Mouse (Mus musculus) embryonic fibroblast, embryonic 13.5 days (primary cell): ENCODE data around the gene Haus7. TPM values are rescaled to one million over a fixed set of nuclear protein-coding genes. Genes with fewer than 3 reads are reported as not detected.
A peak's percentile ranks its signal among the peaks of the same experiment; 100 is the strongest.

Experiments
- H3K27ac ChIP-seq: 2 replicates; pipeline ENCODE4 v1.5.1; 2012; ENCODE audit warnings: low read length, control low read depth, inconsistent platforms; ENCODE audit not compliant: insufficient read depth
- H3K4me1 ChIP-seq: 2 replicates; pipeline ENCODE4 v1.6.1; 2011; ENCODE audit warnings: low read length; ENCODE audit not compliant: control insufficient read depth, insufficient read depth
- H3K4me3 ChIP-seq: 2 replicates; pipeline ENCODE4 v1.5.1; 2011; ENCODE audit warnings: mild to moderate bottlenecking, control low read depth, low read length; ENCODE audit not compliant: insufficient read depth
- CTCF ChIP-seq: IDR thresholded peaks from 2 replicates; pipeline ENCODE4 v1.5.1; 2011; ENCODE audit warnings: mild to moderate bottlenecking, control low read depth, low read length, moderate library complexity, borderline replicate concordance; ENCODE audit not compliant: insufficient read depth
- POLR2A ChIP-seq: IDR thresholded peaks from 2 replicates; pipeline ENCODE4 v1.6.1; 2011; ENCODE audit warnings: low read depth, mild to moderate bottlenecking, control low read depth, low read length, moderate library complexity
- polyA plus RNA-seq: library from polyadenylated mRNA; stranded (reverse); fragments of >200 nt; gene quantifications from 2 replicates; pipeline ENCODE4 v1.2.4, GENCODE M21; 2011; ENCODE audit warnings: low read depth; ENCODE audit not compliant: missing spikeins, insufficient read length

The Haus7 gene
- polyA plus RNA-seq, 1 experiment = 33.5 TPM

GRCm38 (mm10) chrX:73482643-73483483 is 24.0 kb upstream of the Haus7 start:
- Histone ChIP-seq H3K4me3 (no peak overlapping the region), H3K4me1 (peaks cover 13% of the 10 kb centered on the region), H3K27ac (peak overlapping the region; percentile 89)
- TF ChIP-seq POLR2A (no peak), CTCF (no peak)

- Histone ChIP-seq H3K4me3 (no peak overlapping the region), H3K27ac (peak overlapping the region; percentile 57), H3K4me1 (peaks cover 21% of the 10 kb centered on the region)
- TF ChIP-seq POLR2A (no peak), CTCF (no peak)
These were observed 21.5 kb upstream of the Haus7 start for GRCm38 (mm10) chrX:73480334-73480733.

GRCm38 (mm10) chrX:73479656-73480055 is 20.8 kb upstream of the Haus7 start:
- Histone ChIP-seq H3K4me1 (peaks cover 25% of the 10 kb centered on the region), H3K27ac (peak overlapping the region; percentile 57; the same call in 1 of the 2 replicates)
- no peak for TF ChIP-seq CTCF
- no peak for TF ChIP-seq POLR2A

GRCm38 (mm10) chrX:73477500-73477899 is 18.7 kb upstream of the Haus7 start:
- TF ChIP-seq POLR2A (no peak), CTCF (no peak)
- Histone ChIP-seq H3K4me1 (peaks cover 25% of the 10 kb centered on the region), H3K4me3 (no peak overlapping the region), H3K27ac (peak overlapping the region; percentile 97)

More at GRCm38 (mm10) chrX:73479656-73480055, 20.8 kb upstream of the Haus7 start:
- H3K4me3 ChIP-seq = no peak overlapping the region

- TF ChIP-seq POLR2A = no peak
- TF ChIP-seq CTCF = no peak
- Histone ChIP-seq H3K4me1 (peaks cover 25% of the 10 kb centered on the region), H3K4me3 (no peak overlapping the region), H3K27ac (peak overlapping the region; percentile 98)
These were observed 17.8 kb upstream of the Haus7 start for GRCm38 (mm10) chrX:73476621-73477020.

- peak overlapping the region; percentile 98 for H3K27ac ChIP-seq
- H3K4me1 ChIP-seq = peaks cover 22% of the 10 kb centered on the region
These were observed 16.9 kb upstream of the Haus7 start for GRCm38 (mm10) chrX:73475658-73476256.

GRCm38 (mm10) chrX:73474340-73475165 is 15.7 kb upstream of the Haus7 start:
- no peak overlapping the region for H3K4me3 ChIP-seq
- TF ChIP-seq CTCF (no peak), POLR2A (no peak)
- H3K4me1 ChIP-seq = peaks cover 25% of the 10 kb centered on the region
- H3K27ac ChIP-seq = peak overlapping the region; percentile 98

More at GRCm38 (mm10) chrX:73475658-73476256, 16.9 kb upstream of the Haus7 start:
- TF ChIP-seq CTCF (no peak), POLR2A (no peak)
- H3K4me3 ChIP-seq = no peak overlapping the region

- TF ChIP-seq POLR2A = no peak
- no peak for TF ChIP-seq CTCF
- Histone ChIP-seq H3K27ac (no peak overlapping the region), H3K4me1 (peaks cover 29% of the 10 kb centered on the region), H3K4me3 (no peak overlapping the region)
These were observed 12.9 kb upstream of the Haus7 start for GRCm38 (mm10) chrX:73471764-73472163.

- peak overlapping the region; percentile 100 for H3K27ac ChIP-seq
- H3K4me1 ChIP-seq = peaks cover 29% of the 10 kb centered on the region
- H3K4me3 ChIP-seq = no peak overlapping the region
- TF ChIP-seq POLR2A = no peak
- no peak for TF ChIP-seq CTCF
These were observed 9.9 kb upstream of the Haus7 start for GRCm38 (mm10) chrX:73468752-73469151.

GRCm38 (mm10) chrX:73468330-73468729 is 9.5 kb upstream of the Haus7 start:
- H3K4me3 ChIP-seq = no peak overlapping the region
- H3K4me1 ChIP-seq = peaks cover 29% of the 10 kb centered on the region
- TF ChIP-seq CTCF (no peak), POLR2A (no peak)
- peak overlapping the region; percentile 100 for H3K27ac ChIP-seq
